Mouse (Mus musculus): Measurements from ENCODE around the gene Zkscan14.

The Zkscan14 gene

DNA sequence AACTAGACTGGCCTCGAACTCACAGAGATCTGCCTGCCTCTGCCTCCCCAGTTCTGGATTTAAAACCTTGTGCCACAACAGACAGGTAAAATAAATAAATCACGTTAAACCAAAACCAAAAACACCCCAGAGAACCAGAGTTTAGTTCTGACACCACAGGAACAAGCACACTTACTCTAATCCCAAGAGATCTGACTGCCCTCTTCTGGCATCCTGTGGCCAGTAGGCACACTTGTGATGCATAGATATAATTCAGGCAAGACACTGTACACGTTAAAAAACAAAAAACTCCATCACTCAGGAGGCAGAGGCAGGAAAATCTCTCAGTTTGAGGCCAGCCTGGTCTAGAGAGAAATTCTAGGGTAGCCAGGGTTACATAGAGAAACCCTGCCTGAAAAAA lies 778 bp upstream of the Zkscan14 start:
- ATAC-seq (ENCODE audit: low TSS enrichment), result no peak

DNA sequence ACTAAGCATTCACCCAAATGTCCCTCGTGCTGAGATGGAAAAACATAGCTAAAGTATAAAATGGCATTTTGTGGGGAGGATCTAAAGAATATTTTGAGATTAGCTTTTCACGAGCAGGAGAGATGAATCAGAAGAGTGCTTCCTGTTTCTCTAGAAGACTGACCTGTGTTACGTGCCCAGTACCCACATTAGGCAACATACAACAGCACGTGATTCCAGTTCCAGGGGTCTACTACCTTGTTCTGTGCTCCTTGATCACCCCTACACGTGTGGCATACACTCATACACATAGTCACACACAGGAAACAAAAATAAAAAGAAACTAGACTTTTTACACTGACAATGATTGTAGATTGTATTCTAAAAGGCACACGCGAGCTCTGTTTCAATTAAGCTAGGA lies 1.3 kb downstream of the Zkscan14 start:
- no peak for ATAC-seq (ENCODE audit: low TSS enrichment)

GRCm38 (mm10) chr5:145191962-145192361 lies 9.7 kb downstream of the Zkscan14 start, which contains the start of gene Atp5j2:
Atp5j2 (minus strand) TSS chr5:145192062.
- ATAC-seq (ENCODE audit: low TSS enrichment), result no peak

GRCm38 (mm10) chr5:145190875-145191798 lies 10.5 kb downstream of the Zkscan14 start:
- ATAC-seq (ENCODE audit: low TSS enrichment), result peak; percentile 87

DNA sequence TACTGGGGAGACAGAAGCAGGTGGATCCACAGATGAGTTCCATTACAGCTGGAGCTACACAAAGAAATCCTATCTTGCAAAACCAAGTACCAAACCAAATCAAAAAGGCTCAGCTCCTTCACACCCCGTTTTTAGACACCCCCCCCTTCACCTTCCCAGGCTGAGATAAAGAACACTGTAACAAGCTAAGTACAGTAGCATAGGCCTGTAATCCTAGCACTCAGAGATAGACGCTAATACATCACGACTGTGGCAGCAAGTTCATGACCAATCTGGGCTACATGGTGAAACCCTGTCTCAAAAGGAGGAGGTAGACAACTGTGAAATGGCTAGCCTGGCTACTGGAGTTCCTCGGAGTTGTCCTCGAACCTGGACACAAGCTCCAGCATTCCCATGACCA lies 11.3 kb downstream of the Zkscan14 start:
- no peak for ATAC-seq (ENCODE audit: low TSS enrichment)

DNA sequence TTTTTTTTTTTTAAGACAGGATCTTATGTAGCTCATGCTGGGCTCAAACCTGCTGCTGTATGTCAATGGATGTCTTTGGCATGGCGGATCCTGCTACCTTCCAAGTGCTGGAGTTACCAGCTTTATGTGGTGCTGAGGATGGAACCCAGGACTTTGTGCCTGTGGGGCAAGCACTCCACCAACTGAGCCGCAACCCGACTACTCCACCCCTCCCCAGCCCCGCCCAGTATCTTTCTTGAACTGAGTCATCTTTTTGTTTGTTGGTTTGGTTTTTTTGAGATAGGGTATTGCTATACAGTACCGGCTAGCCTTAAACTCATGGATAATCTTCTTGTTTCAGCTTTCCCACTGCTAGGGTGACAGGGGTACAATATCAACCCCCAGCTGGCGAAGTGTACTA lies 12.3 kb downstream of the Zkscan14 start:
- ATAC-seq (ENCODE audit: low TSS enrichment), result no peak

DNA sequence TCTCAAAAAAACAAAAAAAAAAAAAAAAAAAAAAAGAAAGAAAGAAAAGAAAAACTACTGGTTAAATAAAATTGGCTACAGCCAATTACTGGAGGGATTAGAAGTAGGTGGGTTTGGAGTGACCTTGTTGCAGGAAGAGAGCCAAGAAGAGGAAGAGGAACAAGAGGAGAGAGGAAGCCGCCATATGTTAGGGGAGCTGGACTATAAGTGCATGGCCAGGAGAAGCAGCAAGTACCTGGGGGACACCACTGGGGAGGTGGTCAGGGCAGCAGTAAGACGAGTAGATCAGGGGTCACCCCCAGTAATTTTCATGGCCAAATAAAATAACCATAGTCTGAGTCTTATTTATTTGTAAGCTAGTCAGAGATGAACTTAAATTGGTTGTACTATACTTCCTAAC lies 16.4 kb downstream of the Zkscan14 start:
- ATAC-seq (ENCODE audit: low TSS enrichment), result no peak

- no peak for ATAC-seq (ENCODE audit: low TSS enrichment)
These were observed 23.1 kb downstream of the Zkscan14 start for GRCm38 (mm10) chr5:145178461-145178980.

DNA sequence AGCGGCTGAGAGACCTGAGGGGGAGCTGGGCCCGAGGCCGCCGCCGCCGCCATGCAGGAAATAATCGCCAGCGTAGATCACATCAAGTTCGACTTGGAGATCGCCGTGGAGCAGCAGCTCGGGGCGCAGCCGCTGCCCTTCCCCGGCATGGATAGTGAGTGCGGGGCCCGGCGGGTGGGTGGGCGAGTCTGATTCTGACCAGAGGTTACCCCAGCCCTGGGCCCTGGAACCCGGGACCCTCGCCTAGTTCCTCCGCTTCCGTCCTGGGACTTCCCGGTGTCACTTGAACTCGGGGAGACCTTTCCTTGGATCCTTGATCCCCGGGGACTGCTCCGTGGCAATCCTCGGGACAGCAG lies 34.4 kb downstream of the Zkscan14 start:
- ATAC-seq (ENCODE audit: low TSS enrichment), result no peak

DNA sequence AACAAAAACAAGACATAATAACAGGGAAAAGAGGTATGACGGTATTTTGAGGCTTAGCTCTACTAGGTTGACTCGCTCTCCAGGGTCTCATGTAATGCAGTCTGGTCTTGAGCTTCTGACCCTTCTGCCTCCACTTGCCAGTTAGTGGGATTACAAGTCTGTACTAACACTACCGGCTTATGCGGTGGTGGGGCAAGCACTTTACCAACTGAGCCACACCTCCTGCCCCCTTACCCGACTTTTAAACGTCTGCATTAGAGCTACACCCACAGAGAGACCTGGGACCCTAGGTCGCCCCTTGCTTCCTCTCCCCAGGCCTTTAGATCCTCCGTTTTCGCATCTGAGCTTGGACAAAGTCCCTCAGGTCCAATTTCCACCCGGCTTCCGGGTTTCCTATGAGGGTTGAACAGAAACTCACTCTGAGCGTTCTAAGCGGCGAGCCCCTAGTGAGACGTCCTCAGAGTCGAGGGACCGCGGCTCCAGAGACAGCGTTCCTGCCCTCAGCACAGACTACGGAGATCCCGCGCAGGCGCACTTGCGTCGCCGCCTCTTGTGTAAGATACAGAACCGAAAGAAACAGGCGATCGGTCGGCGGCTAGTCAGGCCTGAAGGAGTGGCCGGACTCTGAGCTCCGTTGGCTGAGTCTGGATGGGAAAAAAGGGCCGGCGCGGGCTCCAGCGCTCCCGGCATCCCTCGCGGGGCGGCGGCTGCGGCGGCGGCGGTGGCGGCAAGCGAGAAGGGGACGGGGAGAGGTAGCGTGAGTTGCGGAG lies 34.9 kb downstream of the Zkscan14 start, which contains the start of the genes Ptcd1 and Cpsf4:
Ptcd1 (minus strand) TSS at position 573 of the 770 bp plus-strand sequence.
Cpsf4 (plus strand) TSS at position 678 of the 770 bp plus-strand sequence.
- peak; percentile 95 for ATAC-seq (ENCODE audit: low TSS enrichment)

DNA sequence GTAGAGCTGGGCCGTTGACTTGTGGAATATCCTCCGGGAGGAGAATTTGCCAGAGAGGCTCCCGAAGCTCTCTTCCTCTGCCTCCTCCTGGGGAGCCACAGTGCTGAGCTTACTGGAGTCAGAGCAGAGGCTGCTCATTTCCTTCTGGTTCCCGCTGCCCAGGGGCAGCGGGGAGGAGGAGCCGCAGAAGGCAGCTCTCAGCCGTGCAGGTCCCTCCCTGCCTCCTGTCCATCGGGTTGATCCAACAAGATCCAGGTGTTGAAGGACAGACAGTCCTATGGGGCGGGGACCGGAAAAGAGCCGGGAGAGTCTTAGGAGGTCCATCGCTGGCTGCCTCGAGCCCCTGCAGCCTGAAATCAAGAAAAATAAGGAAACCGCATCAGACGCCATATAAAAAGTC lies 36.5 kb downstream of the Zkscan14 start:
- no peak for ATAC-seq (ENCODE audit: low TSS enrichment)

DNA sequence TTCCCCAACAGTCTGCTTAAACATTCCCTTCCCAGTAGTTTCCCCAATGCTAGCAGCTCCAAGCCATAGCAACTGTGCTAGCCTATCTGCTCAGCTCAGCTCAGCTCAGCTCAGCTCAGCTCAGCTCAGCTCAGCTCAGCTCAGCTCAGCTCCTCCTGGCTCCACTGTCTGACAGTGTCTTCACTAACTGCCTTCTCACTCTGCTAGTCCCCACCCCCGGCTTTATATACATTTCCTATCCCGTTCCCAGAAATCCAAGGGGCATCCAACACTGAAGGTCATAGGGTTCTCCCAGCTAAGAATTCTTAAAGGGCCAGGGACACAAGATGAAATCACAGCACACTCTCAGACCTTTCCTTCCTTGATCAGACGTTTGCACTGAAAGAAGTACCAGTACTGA lies 37.0 kb downstream of the Zkscan14 start:
- ATAC-seq (ENCODE audit: low TSS enrichment), result 0 out of 2 replicates have a peak, but pooled peaks have one; percentile 13

- ATAC-seq (ENCODE audit: low TSS enrichment), result no peak
These were observed 40.3 kb downstream of the Zkscan14 start for GRCm38 (mm10) chr5:145161361-145161760.

DNA sequence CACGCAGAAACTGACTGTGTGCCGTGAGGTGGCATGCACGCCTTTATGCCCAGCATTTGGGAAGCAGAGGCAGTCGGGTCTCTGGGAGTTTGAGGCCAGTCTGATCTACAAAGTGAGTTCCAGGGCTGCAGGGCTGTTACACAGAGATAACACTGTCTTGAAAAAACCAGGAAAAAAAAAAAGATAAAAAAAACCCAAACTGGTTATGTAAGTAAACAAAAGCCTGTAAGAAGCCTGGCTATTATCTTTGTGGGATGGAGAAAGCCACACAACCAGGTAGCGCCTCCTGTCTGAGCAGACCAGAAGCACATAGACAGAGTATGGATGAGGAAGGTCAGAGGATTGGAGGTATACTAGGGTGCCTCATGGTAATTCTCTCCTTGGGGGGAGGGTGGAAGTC lies 49.0 kb downstream of the Zkscan14 start:
- ATAC-seq (ENCODE audit: low TSS enrichment), result no peak

- no peak for ATAC-seq (ENCODE audit: low TSS enrichment)
These were observed 52.4 kb downstream of the Zkscan14 start for GRCm38 (mm10) chr5:145149294-145149693.

DNA sequence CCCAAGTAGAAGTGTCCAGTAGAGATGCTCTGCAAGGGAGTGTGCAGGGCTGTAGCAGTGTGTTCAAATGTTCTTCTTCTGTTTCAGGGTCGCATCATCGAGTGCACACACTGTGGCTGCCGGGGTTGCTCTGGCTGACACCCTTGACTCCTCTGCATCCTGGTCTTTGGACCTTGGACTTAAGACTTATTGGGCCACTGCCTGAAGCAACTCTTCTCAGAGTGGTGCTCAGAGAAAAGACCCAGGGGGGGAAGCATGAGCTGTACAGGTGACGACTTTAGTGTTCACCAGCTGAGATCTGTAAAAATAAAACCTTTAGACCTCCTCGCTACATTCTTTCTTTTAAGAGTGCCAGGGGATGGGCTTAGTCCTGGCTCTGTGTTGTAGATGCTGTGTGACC lies 53.9 kb downstream of the Zkscan14 start:
- no peak for ATAC-seq (ENCODE audit: low TSS enrichment)
